Mouse (Mus musculus) C2C12 (cell line): ENCODE measurements at regions not wholly inside any gene's neighbourhood (a gene's known extent, or its start where the extent isn't known, plus 50 kb on each side); places are given as distances from the start of the nearest gene placed in this dataset.
A peak's percentile ranks its signal among the peaks of the same experiment; 100 is the strongest.

ENCODE experiments used
- CEBPB ChIP-seq: IDR thresholded peaks from one replicate; pipeline ENCODE4 v1.6.1; 2011; ENCODE audit warnings: low read depth, mild to moderate bottlenecking, control low read depth, moderate library complexity
- CTCF ChIP-seq: IDR thresholded peaks from one replicate; pipeline ENCODE4 v1.5.1; 2011; ENCODE audit not compliant: control insufficient read depth, insufficient read depth, insufficient read length
- MYOD1 ChIP-seq: IDR thresholded peaks from one replicate; pipeline ENCODE4 v1.6.1; 2011; ENCODE audit warnings: low read depth; ENCODE audit not compliant: control insufficient read depth, insufficient read length
- MYOG ChIP-seq: IDR thresholded peaks from one replicate; pipeline ENCODE4 v1.6.1; 2011; ENCODE audit not compliant: control insufficient read depth, insufficient read length; ENCODE audit errors: extremely low read depth

DNA sequence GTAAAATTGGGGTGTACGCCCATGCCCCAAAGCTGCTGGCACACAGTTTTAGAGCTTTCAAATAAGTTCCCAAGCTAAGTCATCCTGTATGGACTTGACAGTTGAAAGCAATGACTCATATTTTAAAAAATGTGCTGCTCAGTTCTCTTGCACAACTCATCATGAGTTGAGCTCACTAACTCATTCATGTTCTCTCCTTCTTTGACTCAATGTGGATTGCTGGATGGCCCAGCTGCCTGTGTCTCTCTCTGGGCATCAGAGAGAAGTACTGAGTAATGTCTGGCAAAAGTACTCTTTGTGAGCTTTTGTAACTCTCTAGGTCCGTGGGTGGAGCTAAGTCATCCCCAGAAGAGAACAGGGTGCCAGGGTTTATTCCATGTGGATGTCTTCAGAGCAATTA is 355.3 kb downstream of the Rnd3 start:
- TF ChIP-seq CTCF (no peak), MYOG (no peak), MYOD1 (peak; percentile 51), CEBPB (peak; percentile 98)
